Mouse (Mus musculus): ENCODE measurements at regions not wholly inside any gene's neighbourhood (a gene's known extent, or its start where the extent isn't known, plus 50 kb on each side); places are given as distances from the start of the nearest gene placed in this dataset.
"Not testable (repeated sequence)": the region's sequence is repeated elsewhere in the genome, so short reads cannot be mapped to it uniquely, and the experiment has no call there.

DNA sequence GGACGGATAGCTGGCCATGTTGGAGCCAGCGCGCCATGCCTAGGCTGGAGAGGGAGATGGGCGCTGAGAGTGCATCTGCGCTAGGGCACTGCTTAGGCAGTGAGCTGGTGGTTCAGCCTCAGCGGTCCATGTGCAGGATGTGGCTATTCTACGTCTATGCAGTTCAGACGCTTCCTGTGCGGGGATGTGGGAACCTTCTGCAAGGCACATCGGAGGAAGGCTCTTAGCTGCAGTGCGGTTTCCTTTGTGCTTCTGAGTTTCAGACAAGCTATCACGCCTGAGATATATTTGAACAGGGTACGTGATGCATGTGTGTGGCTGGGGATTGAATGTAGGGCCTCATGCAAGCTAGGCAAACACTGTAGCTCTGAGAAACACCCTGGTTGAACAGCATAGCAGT lies 54.4 kb upstream of the Lrpprc start:
- DNase-seq = no peak

- no peak for DNase-seq
Measured at GRCm38 (mm10) chr17:84846141-84846540, 55.6 kb upstream of the Lrpprc start.

DNA sequence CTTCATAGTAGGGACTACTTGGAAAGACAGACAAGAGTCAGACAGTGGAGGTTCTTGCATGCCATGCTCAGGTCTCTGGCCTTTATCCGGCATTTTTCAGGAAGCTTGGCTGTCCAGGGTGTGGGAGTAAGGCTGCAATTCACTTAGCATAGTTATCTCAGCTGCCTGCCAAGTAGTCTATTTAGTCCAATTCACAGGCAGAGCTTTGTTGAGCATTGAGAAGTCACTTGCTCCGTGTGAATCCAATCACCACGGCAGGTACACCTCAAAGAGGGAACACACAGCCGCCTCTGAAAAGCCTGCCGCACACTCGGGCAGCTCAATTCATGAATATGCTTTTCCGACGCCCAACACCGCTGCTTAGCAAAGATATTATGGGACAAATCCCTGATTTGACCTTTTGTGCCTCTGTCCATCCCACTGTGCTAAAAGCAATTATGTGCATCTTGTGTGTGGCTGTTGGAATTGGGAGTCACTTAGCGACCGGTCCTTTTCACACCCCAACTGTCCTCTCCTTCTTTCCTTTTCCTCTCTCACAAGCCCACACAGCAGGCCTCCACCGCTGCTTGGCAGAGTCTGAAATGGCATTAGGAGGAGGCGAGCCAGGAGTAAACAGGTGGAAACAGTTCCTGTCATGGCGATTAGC lies 57.9 kb upstream of the Lrpprc start:
- DNase-seq = no peak

DNA sequence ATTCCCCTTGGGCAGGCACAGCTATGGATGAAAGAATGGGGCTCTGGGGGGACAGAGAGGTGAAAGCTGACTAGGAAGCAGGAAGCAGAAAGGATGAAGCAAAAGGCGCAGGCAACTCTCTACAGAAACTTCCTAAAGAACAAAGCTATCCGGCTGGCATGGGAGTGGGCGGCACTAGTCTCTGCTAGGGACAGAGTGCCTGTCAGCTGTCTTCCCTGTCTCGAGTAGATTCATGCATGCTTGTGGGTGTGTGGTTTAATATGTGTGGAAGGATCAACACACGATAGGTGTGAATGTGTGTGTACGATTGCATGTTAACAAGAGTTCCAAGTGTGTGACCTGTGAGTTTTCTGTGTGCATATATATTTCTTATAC lies 58.4 kb upstream of the Lrpprc start:
- no peak for DNase-seq

GRCm38 (mm10) chr17:84850464-84850863 lies 59.9 kb upstream of the Lrpprc start:
- no peak for DNase-seq

DNA sequence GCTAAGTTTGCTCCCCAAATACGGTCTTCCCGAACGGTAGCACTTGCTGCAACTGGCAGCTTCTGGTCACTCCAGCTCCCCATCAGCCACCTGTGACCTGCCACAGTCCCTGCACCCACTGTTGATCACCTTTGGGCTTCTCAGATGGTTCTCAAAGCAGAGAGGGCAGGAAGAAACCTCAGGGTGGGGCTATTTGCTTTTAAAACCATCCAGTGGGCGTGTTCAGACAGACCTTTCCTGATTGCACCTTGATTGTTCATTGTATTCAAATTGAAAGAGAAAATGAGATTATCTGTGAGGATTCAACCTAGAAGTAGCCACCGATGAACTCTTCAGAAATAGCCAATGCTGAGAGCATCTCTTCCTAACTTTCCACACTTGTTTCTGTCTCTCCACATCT lies 60.3 kb upstream of the Lrpprc start:
- DNase-seq = no peak

- DNase-seq = no peak
Measured at GRCm38 (mm10) chr17:84856971-84857370, 66.4 kb upstream of the Lrpprc start.

DNA sequence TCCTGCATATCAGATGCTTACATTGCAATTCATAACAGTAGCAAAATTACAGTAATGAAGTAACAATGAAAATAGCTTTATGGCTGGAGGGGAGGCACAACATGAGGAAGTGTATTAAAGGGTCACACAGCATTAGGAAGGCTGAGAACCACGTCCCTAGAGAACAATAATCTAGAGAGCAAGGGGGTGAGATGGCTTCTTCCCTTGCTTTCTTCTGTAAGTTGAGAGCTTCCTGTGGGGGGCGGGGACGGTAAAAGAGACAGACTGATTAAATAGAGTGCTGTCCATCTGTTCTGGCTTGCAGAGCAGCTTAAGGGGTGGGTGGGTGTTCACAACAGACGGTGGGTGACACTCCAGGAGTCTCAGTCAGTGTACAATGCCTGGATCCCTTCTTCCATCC lies 68.2 kb upstream of the Lrpprc start:
- DNase-seq = no peak

DNA sequence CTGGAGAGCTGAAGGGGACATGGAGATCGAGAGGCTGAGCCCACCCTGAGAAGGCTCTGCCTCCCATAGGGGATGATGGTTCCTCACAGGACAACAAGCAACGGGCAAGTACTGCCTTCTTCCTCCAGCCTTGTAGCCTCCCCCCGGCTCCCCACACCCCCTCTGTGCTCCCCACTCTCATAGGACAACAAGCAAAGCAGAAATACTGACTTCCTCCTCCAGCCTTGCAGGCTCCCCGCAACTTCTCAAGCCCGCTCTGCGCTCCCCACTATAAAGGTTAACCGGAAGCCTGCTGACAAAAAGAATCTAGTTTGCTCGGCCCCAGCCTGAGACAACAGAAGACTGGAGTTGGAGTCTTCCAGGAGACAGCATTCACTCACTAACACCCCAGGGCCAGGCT lies 69.3 kb upstream of the Lrpprc start:
- DNase-seq = no peak

DNA sequence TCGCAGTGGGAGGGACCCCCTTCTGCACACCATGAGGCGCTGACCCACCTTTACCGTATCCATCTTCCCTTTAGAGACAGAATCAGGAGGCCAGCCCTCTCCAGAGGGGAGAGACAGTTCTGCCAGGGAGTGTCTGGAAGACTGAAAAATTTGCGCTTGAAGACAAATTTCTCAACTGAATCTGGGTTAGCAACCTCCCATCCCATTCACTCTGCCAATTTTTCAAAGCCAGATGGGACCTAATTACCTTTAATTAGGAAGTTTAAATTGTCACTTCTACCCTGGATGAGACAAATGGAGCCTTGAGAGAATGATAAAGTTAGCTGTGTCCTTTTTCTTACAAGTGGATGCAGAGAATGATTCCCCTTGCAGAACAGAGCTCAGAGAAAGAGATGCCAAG lies 70.2 kb upstream of the Lrpprc start:
- no peak for DNase-seq

DNA sequence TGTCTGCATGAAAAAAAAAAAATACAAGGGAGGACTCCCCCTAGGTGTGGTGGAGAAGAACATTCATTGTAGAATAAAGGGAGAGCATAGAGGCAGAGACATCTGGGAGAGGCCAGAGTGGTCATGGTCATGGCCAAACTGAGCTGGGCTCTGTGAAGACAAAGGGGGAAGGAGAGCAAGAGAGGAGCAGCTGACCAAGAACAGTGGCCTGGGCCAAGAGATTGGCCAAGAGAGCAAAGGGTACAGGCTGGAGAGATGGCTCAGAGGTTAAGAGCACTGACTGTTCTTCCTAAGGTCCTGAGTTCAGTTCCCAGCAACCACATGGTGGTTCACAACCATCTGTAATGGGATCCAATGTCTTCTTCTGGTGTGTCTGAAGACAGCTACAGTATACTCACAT lies 73.6 kb upstream of the Lrpprc start:
- DNase-seq = not testable (repeated sequence)

GRCm38 (mm10) chr17:84865158-84865557 lies 74.6 kb upstream of the Lrpprc start:
- DNase-seq = no peak

DNA sequence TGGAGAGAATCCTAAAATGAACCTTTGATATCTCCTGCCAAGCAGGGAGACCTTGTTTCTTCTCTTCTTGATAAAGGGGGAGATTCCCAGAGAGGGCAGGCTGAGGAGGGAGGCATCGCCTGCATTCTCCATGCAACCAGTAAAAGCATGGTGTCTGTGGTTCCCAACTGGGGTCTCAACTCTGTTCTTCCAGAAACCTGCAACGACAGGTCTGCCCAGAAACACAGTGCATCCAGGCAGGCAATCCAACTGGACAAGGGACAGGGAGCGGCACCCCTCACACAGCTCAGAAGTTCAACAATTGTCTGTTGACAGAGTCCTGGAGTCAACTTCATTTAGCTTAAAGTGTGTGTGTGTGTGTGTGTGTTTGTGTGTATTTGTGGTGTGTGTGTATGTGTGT lies 75.0 kb upstream of the Lrpprc start:
- no peak for DNase-seq

DNA sequence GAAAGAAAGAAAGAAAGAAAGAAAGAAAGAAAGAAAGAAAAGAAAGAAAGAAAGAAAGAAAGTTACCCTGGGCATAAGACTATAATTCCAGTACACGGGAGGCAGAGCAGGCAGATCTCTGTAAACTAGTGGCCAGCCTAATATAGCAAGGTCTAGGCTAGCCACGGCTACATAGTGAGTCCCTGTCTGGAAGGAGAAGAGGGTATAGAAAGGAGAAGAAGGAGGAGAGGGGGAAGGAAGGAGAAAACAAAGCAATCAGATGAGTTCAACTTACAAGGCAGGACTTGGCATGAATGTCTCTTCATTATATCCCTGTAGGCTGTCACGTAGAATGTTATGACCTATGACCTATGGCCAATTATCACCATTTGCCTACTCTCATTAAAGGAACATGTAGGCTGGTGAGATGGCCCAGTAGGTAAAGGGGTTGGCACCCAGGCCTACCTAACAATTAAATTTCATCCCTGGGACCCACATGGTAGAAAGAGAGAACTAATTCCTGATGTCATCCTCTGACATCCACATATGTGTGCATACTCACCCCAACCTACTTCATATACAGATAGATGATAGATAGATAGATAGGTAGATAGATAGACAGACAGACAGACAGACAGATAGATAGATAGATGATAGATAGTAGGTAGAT lies 78.6 kb upstream of the Lrpprc start:
- DNase-seq = no peak

DNA sequence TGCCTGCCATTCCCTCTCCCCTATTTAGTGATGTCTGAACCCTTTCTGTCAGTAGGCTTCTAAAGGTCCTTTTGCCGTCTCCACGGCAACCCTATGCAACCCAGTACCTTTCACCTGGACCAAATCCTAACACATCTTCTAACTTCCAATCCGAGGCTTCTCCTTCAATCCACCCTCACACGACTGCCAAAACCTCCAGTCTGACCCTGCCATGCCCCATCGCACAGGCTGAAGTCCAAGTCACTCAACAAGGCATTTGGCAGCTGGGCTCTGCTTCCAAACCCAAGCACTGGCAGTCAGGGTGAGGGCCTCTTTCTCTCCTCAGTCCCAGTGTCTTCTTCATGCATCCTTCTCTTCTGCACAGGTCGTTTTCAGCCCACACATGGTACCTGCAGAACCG lies 83.0 kb upstream of the Lrpprc start:
- no peak for DNase-seq

- no peak for DNase-seq
Measured at GRCm38 (mm10) chr17:84874494-84874893, 82.0 kb upstream of the Ppm1b start.

DNA sequence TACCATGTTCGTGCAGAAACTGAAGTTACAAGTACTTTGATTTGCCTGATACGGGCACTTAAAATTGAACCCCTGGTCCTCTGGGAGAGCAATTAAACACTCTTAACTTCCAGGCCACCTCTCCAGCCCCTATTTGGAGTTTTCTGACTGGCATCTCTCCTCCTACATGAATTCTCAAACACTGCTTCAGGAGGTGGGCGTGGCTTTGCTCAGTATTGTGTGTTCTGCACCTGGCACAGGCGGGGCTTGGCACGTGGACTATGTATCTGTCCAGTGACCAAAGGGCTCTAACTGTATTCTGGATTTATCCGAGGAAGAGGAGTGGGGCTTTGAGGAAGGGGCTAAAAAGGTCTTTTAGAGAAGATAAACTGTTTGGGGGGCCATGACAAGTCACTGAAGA lies 81.5 kb upstream of the Ppm1b start:
- DNase-seq = no peak

GRCm38 (mm10) chr17:84876037-84876436 lies 80.5 kb upstream of the Ppm1b start:
- no peak for DNase-seq

DNA sequence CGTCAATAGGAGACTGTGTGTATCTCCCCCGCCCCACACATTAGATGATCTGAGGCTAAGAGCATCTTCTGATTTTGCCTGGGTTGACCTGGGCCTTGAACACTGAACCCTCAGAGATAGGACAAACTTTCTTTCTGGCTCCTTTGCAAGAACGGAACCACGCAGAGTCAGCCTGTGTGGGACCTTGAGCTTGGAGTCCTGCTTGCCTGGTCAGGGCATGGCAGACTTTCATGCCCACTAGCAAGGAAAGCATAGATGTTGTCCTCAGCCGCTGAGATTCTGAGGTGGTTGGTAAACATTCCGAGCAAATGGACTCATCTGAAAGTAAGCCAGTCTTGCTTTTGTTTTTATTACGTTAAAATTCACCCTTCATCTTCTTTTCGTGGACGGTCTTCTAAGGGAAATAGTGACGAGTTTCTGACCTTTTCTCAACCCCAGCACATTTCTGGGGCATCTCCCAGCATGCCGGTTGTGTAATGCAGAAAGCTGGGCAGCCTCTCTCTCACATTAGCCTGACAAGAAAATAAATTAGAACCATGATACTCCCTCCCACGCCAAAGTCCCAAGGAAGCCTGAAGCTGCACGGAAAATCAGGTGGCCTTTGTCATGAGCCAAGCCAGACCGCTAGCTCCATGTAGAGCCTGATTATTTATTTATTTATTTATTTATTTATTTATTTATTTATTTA lies 79.2 kb upstream of the Ppm1b start:
- no peak for DNase-seq

DNA sequence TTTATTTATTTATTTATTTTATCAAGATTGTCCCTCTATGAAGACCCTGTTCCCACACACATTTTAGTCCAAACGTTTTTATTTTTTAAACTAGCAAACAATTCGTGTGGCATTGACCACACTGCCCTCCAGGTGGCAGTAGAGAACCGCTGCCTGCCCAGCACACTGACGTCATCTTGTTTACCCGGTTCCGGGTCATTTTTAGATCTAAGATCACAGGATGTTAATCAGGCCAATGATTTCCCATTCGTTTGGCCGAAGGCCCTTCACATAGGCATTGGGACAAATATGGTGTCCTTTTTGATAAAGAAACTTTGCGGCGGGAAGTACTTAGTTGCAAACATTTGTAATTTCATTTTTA lies 78.7 kb upstream of the Ppm1b start:
- DNase-seq = peak; percentile 45

GRCm38 (mm10) chr17:84878316-84878715 lies 78.2 kb upstream of the Ppm1b start:
- no peak for DNase-seq

- no peak for DNase-seq
Measured at GRCm38 (mm10) chr17:84879146-84879545, 77.4 kb upstream of the Ppm1b start.

DNA sequence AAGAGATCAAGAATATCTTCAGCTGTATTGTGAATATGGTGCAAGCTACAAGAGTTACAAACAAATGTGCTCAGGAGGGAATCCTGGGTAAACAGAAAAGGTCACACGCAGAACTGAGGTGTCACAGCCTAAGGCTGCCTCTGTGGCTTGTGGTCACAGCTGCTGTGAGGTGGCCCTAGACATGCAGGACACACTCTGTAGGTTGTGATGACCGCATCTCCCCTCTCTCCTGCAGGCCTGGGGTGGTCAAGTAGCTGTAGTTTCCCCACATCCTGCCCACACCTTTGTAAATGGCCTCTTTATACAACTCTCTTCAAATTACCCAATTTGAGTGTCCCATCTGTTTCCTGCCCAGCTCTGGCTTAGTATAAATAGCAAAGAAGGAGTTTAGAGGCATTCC lies 75.6 kb upstream of the Ppm1b start:
- no peak for DNase-seq

- no peak for DNase-seq
Measured at GRCm38 (mm10) chr17:84888525-84888924, 68.0 kb upstream of the Ppm1b start.

Measured in right cerebral cortex, postnatal 25 days (tissue).